Comparison of ENCODE assay signal across 13 mouse cellular contexts in genomic region chr6:140895441-140895840, GRCm38 (mm10).
"Had no signal": no experiment of that assay in that cellular context is flagged by ENCODE, and none has a peak within 500 bp of the region (broad histone marks: within the 10 kb centered on the region; RNA-seq: fewer than 3 reads in every experiment).

No protein-coding gene starts in this region.

- H3K27me3 ChIP-seq: limb, embryonic 13.5 days; midbrain, embryonic 12.5 days; neural tube, embryonic 13.5 days; stomach, embryonic 15.5 days had no signal

- DNase-seq: left cerebral cortex, postnatal 4 days; lung, adult 18-20 months; lung, postnatal 4 days; retina, postnatal 1 day; right cerebral cortex, postnatal 14 days; thymus, adult 2 months; thymus, postnatal 25 days had no signal

- H3K9me3 ChIP-seq: limb, embryonic 13.5 days; midbrain, embryonic 12.5 days; neural tube, embryonic 13.5 days; stomach, embryonic 15.5 days had no signal

- H3K36me3 ChIP-seq: limb, embryonic 13.5 days; midbrain, embryonic 12.5 days; neural tube, embryonic 13.5 days; stomach, embryonic 15.5 days had no signal

- H3K4me1 ChIP-seq: midbrain, embryonic 12.5 days; stomach, embryonic 15.5 days had no signal

- H3K4me3 ChIP-seq: limb, embryonic 13.5 days; midbrain, embryonic 12.5 days; neural tube, embryonic 13.5 days; stomach, embryonic 15.5 days had no signal

- H3K27ac ChIP-seq: kidney, postnatal 0 days; limb, embryonic 13.5 days; liver, embryonic 14.5 days; midbrain, embryonic 12.5 days; neural tube, embryonic 13.5 days; stomach, embryonic 15.5 days had no signal
